Mouse (Mus musculus): ENCODE results near the gene Gm42674. TPM values are rescaled to one million over a fixed set of nuclear protein-coding genes. Genes with fewer than 3 reads are reported as not detected.

Gm42674 gene
- polyA plus RNA-seq, 1 experiment from 2014 or later, result not detected

Other genes with a start within 250 kb of the Gm42674 start
- 30.7 and 33.8 TPM in 2 replicates for gene Slc27a3, start 212.0 kb upstream of the Gm42674 start, polyA plus RNA-seq (2015; fragmentation: Nextera tagmentation; extraction: Ambion mirVana)
- gene Ints3, start 168.3 kb upstream of the Gm42674 start, polyA plus RNA-seq (2015; fragmentation: Nextera tagmentation; extraction: Ambion mirVana), result 30.8 and 31.7 TPM in 2 replicates
- 1.9 TPM in 2 replicates for gene Npr1, start 136.0 kb upstream of the Gm42674 start, polyA plus RNA-seq (2015; fragmentation: Nextera tagmentation; extraction: Ambion mirVana)
- 260 and 272 TPM in 2 replicates for gene Ilf2, start 125.8 kb upstream of the Gm42674 start, polyA plus RNA-seq (2015; fragmentation: Nextera tagmentation; extraction: Ambion mirVana)
- gene Snapin, start 110.9 kb upstream of the Gm42674 start, polyA plus RNA-seq (2015; fragmentation: Nextera tagmentation; extraction: Ambion mirVana), result 85.1 and 86.6 TPM in 2 replicates
- 167 and 181 TPM in 2 replicates for gene Chtop, start 92.4 kb upstream of the Gm42674 start, polyA plus RNA-seq (2015; fragmentation: Nextera tagmentation; extraction: Ambion mirVana)
- gene S100a1, start 87.5 kb upstream of the Gm42674 start, polyA plus RNA-seq (2015; fragmentation: Nextera tagmentation; extraction: Ambion mirVana), result 12.4 and 19.5 TPM in 2 replicates
- gene S100a13, start 87.5 kb upstream of the Gm42674 start, polyA plus RNA-seq (2015; fragmentation: Nextera tagmentation; extraction: Ambion mirVana), result 7.6 and 8.9 TPM in 2 replicates
- not detected in 2 replicates for gene S100a14, start 75.0 kb upstream of the Gm42674 start, polyA plus RNA-seq (2015; fragmentation: Nextera tagmentation; extraction: Ambion mirVana)
- gene S100a16, start 64.7 kb upstream of the Gm42674 start, polyA plus RNA-seq (2015; fragmentation: Nextera tagmentation; extraction: Ambion mirVana), result 34.4 and 36.5 TPM in 2 replicates
- 0.16 TPM in 1 of 2 replicates, not detected in the other for gene S100a3, start 41.3 kb upstream of the Gm42674 start, polyA plus RNA-seq (2015; fragmentation: Nextera tagmentation; extraction: Ambion mirVana)
- gene S100a2, start 11.7 kb upstream of the Gm42674 start, polyA plus RNA-seq (2015; fragmentation: Nextera tagmentation; extraction: Ambion mirVana), result not detected in 2 replicates
- gene S100a4, start 1.9 kb downstream of the Gm42674 start, polyA plus RNA-seq (2015; fragmentation: Nextera tagmentation; extraction: Ambion mirVana), result 0.53 TPM in 1 of 2 replicates, not detected in the other
- not detected in 2 replicates for gene S100a5, start 6.6 kb downstream of the Gm42674 start, polyA plus RNA-seq (2015; fragmentation: Nextera tagmentation; extraction: Ambion mirVana)
- 19.3 and 19.4 TPM in 2 replicates for gene S100a6, start 11.0 kb downstream of the Gm42674 start, polyA plus RNA-seq (2015; fragmentation: Nextera tagmentation; extraction: Ambion mirVana)
- gene S100a7a, start 52.1 kb downstream of the Gm42674 start, polyA plus RNA-seq (2015; fragmentation: Nextera tagmentation; extraction: Ambion mirVana), result 0.21 TPM in 1 of 2 replicates, not detected in the other
- gene S100a8, start 67.1 kb downstream of the Gm42674 start, polyA plus RNA-seq (2015; fragmentation: Nextera tagmentation; extraction: Ambion mirVana), result 4.1 and 5.6 TPM in 2 replicates
- 2.3 and 4.6 TPM in 2 replicates for gene S100a9, start 93.8 kb downstream of the Gm42674 start, polyA plus RNA-seq (2015; fragmentation: Nextera tagmentation; extraction: Ambion mirVana)
- not detected in 2 replicates for gene Pglyrp4, start 125.0 kb downstream of the Gm42674 start, polyA plus RNA-seq (2015; fragmentation: Nextera tagmentation; extraction: Ambion mirVana)
- not detected in 2 replicates for gene Gm5849, start 176.0 kb downstream of the Gm42674 start, polyA plus RNA-seq (2015; fragmentation: Nextera tagmentation; extraction: Ambion mirVana)